Mouse (Mus musculus) lung, postnatal 0 days (tissue): ENCODE measurements around the gene Cdk15. TPM values are rescaled to one million over a fixed set of nuclear protein-coding genes. Genes with fewer than 3 reads are reported as not detected.

Source experiments
- ATAC-seq: fragments of 200-750 bp; cut with Nextera tagmentation; 2 replicates; pipeline ENCODE4 v1.8.0; 2017; ENCODE audit warnings: moderate library complexity
- DNase-seq: peaks from one replicate; pipeline ENCODE4 v3.0.0-alpha.2; 2016; ENCODE audit warnings: low spot score
- H3K27ac ChIP-seq: fragments of 300-500 bp; sonication (generic); 2 replicates; pipeline ENCODE4 v1.5.1; 2014; ENCODE audit warnings: antibody characterized with exemption, mild to moderate bottlenecking, low read length, mixed read lengths
- H3K27me3 ChIP-seq: fragments of 300-500 bp; sonication (generic); replicated peaks from 2 replicates; pipeline ENCODE4 v1.6.1; 2014; ENCODE audit warnings: low read length, mixed read lengths; ENCODE audit not compliant: insufficient read depth
- H3K36me3 ChIP-seq: fragments of 300-500 bp; sonication (generic); 2 replicates; pipeline ENCODE4 v1.6.1; 2014; ENCODE audit warnings: low read length, mixed read lengths; ENCODE audit not compliant: insufficient read depth
- H3K4me1 ChIP-seq: fragments of 300-500 bp; sonication (generic); 2 replicates; pipeline ENCODE4 v1.6.1; 2014; ENCODE audit warnings: antibody characterized with exemption, low read depth, low read length, mixed read lengths; ENCODE audit not compliant: insufficient read depth
- H3K4me2 ChIP-seq: fragments of 300-500 bp; sonication (generic); replicated peaks from 2 replicates; pipeline ENCODE4 v1.6.1; 2014; ENCODE audit warnings: low read depth, mild to moderate bottlenecking, low read length, moderate library complexity, mixed read lengths
- H3K4me3 ChIP-seq: fragments of 300-500 bp; sonication (generic); 2 replicates; pipeline ENCODE4 v1.5.1; 2014; ENCODE audit warnings: low read depth, low read length
- H3K9ac ChIP-seq: fragments of 300-500 bp; sonication (generic); replicated peaks from 2 replicates; pipeline ENCODE4 v1.6.1; 2014; ENCODE audit warnings: low read depth, mild to moderate bottlenecking
- H3K9me3 ChIP-seq: fragments of 300-500 bp; sonication (generic); 2 replicates; pipeline ENCODE4 v1.6.1; 2016; ENCODE audit warnings: low read length, mixed read lengths
- CTCF ChIP-seq: IDR thresholded peaks from 2 replicates; pipeline ENCODE4 v1.5.1; 2016; ENCODE audit warnings: antibody characterized with exemption, mild to moderate bottlenecking
- EP300 ChIP-seq: IDR thresholded peaks from 2 replicates; pipeline ENCODE4 v1.6.1; 2016; ENCODE audit warnings: antibody characterized with exemption, mild to moderate bottlenecking, control low read depth
- WGBS: fragments of 180-500 bp; shearing (Covaris S2); extraction: QIAGEN DNeasy Blood & Tissue Kit; methylation state at CpG from one replicate; pipeline ENCODE4 v1.1.7; 2014; 5-methylcytosine and 5-hydroxymethylcytosine counted together
- polyA plus RNA-seq: library from polyadenylated mRNA; unstranded; fragments of >200 nt; fragmentation: Nextera tagmentation; extraction: Ambion mirVana; gene quantifications from 2 replicates; pipeline ENCODE4 v1.2.1, GENCODE M21; 2015

The Cdk15 gene
- polyA plus RNA-seq, 1 experiment from 2014 or later: 0.13 TPM

DNA sequence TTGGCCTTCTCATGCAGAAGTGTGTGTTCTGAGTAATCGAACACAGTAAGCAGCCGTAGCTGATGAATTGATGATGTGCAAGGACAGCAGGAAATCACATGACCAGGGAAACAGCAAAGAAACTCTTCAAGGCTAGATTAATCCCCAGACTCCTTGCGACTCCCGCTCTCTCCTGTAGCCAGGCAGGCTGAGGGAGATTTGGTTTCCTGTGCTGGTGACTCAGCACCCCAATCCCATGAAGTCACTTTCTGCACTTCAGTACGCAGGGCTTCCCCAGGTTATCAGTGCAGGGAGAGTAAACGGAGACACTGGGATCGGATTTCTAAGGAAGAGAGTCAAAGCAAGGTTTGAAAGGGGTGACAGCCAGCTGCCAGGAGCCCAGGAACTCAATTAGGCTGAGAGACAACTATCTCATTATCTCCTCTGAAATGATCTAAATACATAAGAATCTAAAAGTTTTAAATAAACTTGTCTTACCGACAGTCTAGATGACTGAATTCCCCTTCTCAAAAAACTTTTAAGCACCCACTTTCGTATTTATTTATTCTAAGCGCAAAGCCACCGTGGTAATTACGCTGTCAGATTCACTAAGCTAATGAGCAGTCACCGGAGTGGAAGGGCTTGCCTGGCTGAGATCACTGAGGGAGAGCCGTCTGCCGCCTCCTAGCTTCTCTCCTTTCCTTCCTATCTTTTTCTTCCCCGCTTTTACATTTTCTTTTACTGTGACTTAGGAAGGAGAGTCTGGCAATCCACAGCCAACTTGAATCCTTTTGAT, 84.3 kb downstream of the Cdk15 start:
- WGBS: 9% methylated on average over 16 of the region's 16 CpGs
- H3K9ac ChIP-seq: no peak overlapping the region

DNA sequence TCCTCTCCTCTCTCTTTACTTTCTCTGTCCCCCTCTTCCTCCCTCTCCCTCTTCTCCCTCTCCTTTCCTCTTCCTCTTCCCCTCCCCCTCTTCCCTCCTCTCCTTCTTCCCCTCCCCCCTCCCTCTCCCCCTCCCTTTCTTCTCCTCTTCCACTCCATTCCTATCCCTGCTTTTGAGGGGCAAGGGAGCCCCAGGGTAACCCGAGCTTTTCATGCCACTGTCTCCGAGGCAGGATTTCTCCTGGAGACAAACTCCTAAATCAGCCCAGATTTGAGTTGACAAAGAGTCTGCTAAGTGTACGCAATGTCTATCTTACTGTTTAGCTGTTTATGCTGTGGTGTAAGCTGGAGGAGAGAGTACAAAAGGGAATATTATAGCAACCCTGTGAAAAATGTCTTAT, 85.0 kb downstream of the Cdk15 start:
- H3K4me3 ChIP-seq: no peak overlapping the region
- no peak overlapping the region for H3K9ac ChIP-seq
- ATAC-seq (no peak), DNase-seq (no peak)
- TF ChIP-seq EP300 (no peak), CTCF (no peak)
- H3K4me1 ChIP-seq: no peaks in the 10 kb centered on the region
- no peaks in the 10 kb centered on the region for H3K27me3 ChIP-seq
- H3K27ac ChIP-seq: no peak overlapping the region
- H3K36me3 ChIP-seq: no peaks in the 10 kb centered on the region
- 46% methylated on average over 3 of the region's 3 CpGs for WGBS
- no peak overlapping the region for H3K4me2 ChIP-seq
- no peaks in the 10 kb centered on the region for H3K9me3 ChIP-seq

More for the DNA sequence above, 84.3 kb downstream of the Cdk15 start:
- Histone ChIP-seq H3K27me3 (no peaks in the 10 kb centered on the region), H3K27ac (no peak overlapping the region), H3K4me1 (no peaks in the 10 kb centered on the region), H3K4me2 (peak overlapping the region; percentile 34), H3K4me3 (no peak overlapping the region), H3K9me3 (no peaks in the 10 kb centered on the region), H3K36me3 (no peaks in the 10 kb centered on the region)
- TF ChIP-seq EP300 (no peak), CTCF (no peak)
- ATAC-seq: peak; percentile 50
- DNase-seq: peak; percentile 39

DNA sequence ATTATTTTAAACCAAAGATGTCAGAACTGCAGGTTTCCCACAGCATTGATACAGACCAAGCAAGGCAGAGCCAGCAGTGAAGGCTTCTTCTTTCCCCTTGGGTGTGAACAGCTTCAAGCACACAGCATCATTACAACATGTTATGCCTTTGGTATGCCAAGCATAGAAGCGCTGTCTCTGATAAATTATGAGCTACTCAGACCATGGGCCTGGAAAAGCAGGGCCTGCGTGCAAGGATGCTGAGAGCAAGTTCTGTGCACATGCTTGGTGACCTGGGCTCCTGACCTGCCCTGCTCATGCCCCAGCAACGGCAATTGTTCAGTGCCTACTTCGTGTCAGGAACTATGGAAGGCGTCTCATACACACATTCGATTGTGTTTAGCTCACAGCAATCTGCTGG, 85.4 kb downstream of the Cdk15 start:
- H3K9ac ChIP-seq: no peak overlapping the region
- ATAC-seq: no peak
- 62% methylated on average over 6 of the region's 6 CpGs for WGBS

DNA sequence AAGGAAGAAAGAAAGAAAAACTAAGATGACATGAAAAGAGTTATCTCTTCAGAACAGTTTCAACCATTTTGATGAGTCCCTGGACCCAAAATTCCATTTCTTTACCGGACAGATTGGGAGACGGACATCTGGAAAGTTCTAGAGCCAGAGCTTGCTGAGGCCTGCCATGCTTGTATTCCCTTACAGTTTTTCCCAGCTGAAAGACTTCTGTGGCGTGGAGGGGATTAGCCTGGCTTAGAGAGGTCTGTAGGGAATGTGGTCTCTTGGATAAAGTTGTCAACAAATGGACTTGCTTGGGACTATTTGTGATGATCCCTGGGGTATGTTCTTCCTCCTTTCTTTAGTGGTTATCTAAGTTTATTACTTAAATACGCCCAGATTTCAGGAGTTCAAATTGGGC, 96.0 kb downstream of the Cdk15 start:
- no peaks in the 10 kb centered on the region for H3K27me3 ChIP-seq

More for the DNA sequence above, 85.4 kb downstream of the Cdk15 start:
- Histone ChIP-seq H3K27me3 (no peaks in the 10 kb centered on the region), H3K36me3 (no peaks in the 10 kb centered on the region), H3K4me2 (no peak overlapping the region), H3K9me3 (no peaks in the 10 kb centered on the region), H3K4me1 (no peaks in the 10 kb centered on the region), H3K27ac (no peak overlapping the region), H3K4me3 (no peak overlapping the region)
- no peak for DNase-seq
- TF ChIP-seq CTCF (no peak), EP300 (no peak)

DNA sequence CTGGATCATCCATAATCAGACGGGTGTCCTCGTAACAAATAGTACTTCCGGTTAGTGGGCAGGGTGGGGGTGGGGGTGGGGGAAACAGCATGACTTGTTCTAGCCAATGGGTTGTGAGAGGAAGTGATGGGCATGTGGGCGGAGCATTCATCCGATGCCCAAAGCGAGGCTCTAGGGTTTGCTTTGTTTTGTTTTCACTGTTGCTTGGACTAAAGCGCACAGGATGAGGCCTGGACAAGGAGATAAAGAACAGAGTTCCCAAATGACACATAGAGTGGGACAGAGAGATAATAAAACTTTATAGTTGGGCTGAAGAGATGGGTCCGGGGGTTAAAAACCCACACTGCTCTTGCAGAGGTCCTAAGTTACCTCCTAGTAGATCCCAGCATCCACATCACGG, 98.7 kb downstream of the Cdk15 start:
- no peak for DNase-seq
- Histone ChIP-seq H3K4me1 (no peaks in the 10 kb centered on the region), H3K9me3 (no peaks in the 10 kb centered on the region), H3K36me3 (no peaks in the 10 kb centered on the region), H3K27ac (no peak overlapping the region), H3K4me2 (no peak overlapping the region), H3K27me3 (no peaks in the 10 kb centered on the region), H3K9ac (no peak overlapping the region), H3K4me3 (no peak overlapping the region)
- 81% methylated on average over 9 of the region's 9 CpGs for WGBS
- ATAC-seq: no peak
- TF ChIP-seq CTCF (no peak), EP300 (no peak)

More for the DNA sequence above, 96.0 kb downstream of the Cdk15 start:
- WGBS: 83% methylated on average over 4 of the region's 4 CpGs
- TF ChIP-seq CTCF (no peak), EP300 (no peak)
- ATAC-seq (no peak), DNase-seq (no peak)
- Histone ChIP-seq H3K9me3 (no peaks in the 10 kb centered on the region), H3K4me1 (no peaks in the 10 kb centered on the region), H3K4me2 (no peak overlapping the region), H3K36me3 (no peaks in the 10 kb centered on the region), H3K27ac (no peak overlapping the region), H3K9ac (no peak overlapping the region), H3K4me3 (no peak overlapping the region)

DNA sequence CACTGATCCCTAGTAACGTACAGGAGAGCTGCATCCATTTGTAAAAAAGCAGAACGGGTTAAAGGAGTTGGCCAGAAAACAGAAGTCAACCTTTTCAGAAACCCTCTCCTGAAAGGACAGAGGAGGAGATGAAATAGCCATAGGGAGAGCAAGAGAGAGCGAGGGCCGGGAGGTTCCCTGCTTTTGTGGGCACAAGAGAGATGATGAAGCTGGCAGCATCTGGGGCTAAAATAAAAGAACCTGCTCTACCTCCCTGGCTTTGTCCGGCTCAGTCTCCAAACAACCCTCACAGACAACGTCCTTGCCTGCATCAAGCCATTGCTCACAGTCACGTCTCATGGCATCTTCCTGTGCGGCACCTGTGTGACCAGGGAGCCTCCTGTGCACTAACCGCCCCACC, 102.4 kb downstream of the Cdk15 start:
- TF ChIP-seq CTCF (no peak), EP300 (no peak)
- Histone ChIP-seq H3K9ac (no peak overlapping the region), H3K4me3 (no peak overlapping the region), H3K9me3 (no peaks in the 10 kb centered on the region), H3K27ac (no peak overlapping the region), H3K36me3 (no peaks in the 10 kb centered on the region), H3K4me2 (no peak overlapping the region), H3K4me1 (no peaks in the 10 kb centered on the region), H3K27me3 (no peaks in the 10 kb centered on the region)
- ATAC-seq: no peak
- no peak for DNase-seq
- WGBS: 89% methylated on average over 9 of the region's 9 CpGs
